Mouse (Mus musculus): Measurements from ENCODE around the gene Gm13289.

GRCm38 (mm10) chr4:88815928-88816327 is 39.2 kb downstream of the Gm13289 start, which contains the start of gene Ifna7:
- TF ChIP-seq TCF3 (IDR thresholded peaks at IDR 0.05; ENCODE audit: insufficient read length, low read depth) (no peak), E2F4 (IDR thresholded peaks at IDR 0.05; ENCODE audit: insufficient read depth) (no peak), POLR2A (IDR thresholded peaks at IDR 0.05; ENCODE audit: insufficient read length, low read depth) (no peak), MYOG (IDR thresholded peaks at IDR 0.05; ENCODE audit: control insufficient read depth in 1 of 3, insufficient read depth in 1 of 3, insufficient read length in 2 of 3, low read depth in 2 of 3) (no peak), MAX (IDR thresholded peaks at IDR 0.05; ENCODE audit: low read depth) (no peak), USF1 (IDR thresholded peaks at IDR 0.05; ENCODE audit: low read depth) (no peak), CEBPB (IDR thresholded peaks at IDR 0.05; ENCODE audit: insufficient read depth, poor library complexity, severe bottlenecking) (no peak), TCF12 (IDR thresholded peaks at IDR 0.05; ENCODE audit: insufficient read depth, poor library complexity, severe bottlenecking) (no peak), REST (IDR thresholded peaks at IDR 0.05; ENCODE audit: insufficient read depth, insufficient read length) (no peak), POLR2AphosphoS2 (IDR thresholded peaks at IDR 0.05; ENCODE audit: insufficient read length, low read depth) (no peak), MYOD1 (IDR thresholded peaks at IDR 0.05; ENCODE audit: control insufficient read depth in 1 of 3, insufficient read length in 2 of 3, low read depth in 2 of 3) (no peak)

All from myocyte (in vitro differentiated cells).